Mouse (Mus musculus): ENCODE measurements around the gene Slfn2. TPM values are rescaled to one million over a fixed set of nuclear protein-coding genes. Genes with fewer than 3 reads are reported as not detected.

The Slfn2 gene
- polyA plus RNA-seq, 1 experiment from 2014 or later: 4.5 TPM

- H3K27me3 ChIP-seq (ENCODE audit: control insufficient read depth, insufficient read depth, low read length): no peaks in the 10 kb centered on the region
Observed at GRCm38 (mm10) chr11:83118056-83118455, 53.1 kb downstream of the Slfn2 start.

More at GRCm38 (mm10) chr11:83118056-83118455, 53.1 kb downstream of the Slfn2 start:
- ATAC-seq (ENCODE audit: insufficient number of reproducible peaks, insufficient read depth, low FRiP score, low read depth): no peak
- WGBS: 50% methylated on average over 3 of the region's 3 CpGs
- Histone ChIP-seq H3K9ac (ENCODE audit: low read length) (no peak overlapping the region), H3K4me1 (ENCODE audit: control insufficient read depth in 2 of 2, insufficient read depth in 2 of 2, low read length in 2 of 2) (no peaks in the 10 kb centered on the region), H3K36me3 (ENCODE audit: control insufficient read depth, insufficient read depth, low read length) (no peaks in the 10 kb centered on the region), H3K27ac (replicated peaks in 1 of 2; ENCODE audit: control insufficient read depth in 1 of 2, insufficient read depth in 1 of 2, low read depth in 2 of 2, low read length in 2 of 2) (no peak overlapping the region), H3K4me2 (ENCODE audit: low read length) (no peak overlapping the region), H3K4me3 (ENCODE audit: control insufficient read depth in 1 of 2, insufficient read depth in 1 of 2, low read depth in 1 of 2, low read length in 2 of 2) (no peak overlapping the region), H3K9me3 (ENCODE audit: control insufficient read depth, low read length) (no peaks in the 10 kb centered on the region)

Small RNAs within 50 kb of the gene (microRNA-seq; reads per million reads assigned to microRNA genes)
- not detected for gene Gm27598

Other genes with a start within 250 kb of the Slfn2 start
- gene Rffl, start 193.9 kb upstream of the Slfn2 start, polyA plus RNA-seq (2014; fragmentation: Nextera tagmentation; extraction: Ambion mirVana): 3.7 and 3.8 TPM in 2 replicates
- 15.0 and 15.8 TPM in 2 replicates for gene Rad51d, start 174.5 kb upstream of the Slfn2 start, polyA plus RNA-seq (2014; fragmentation: Nextera tagmentation; extraction: Ambion mirVana)
- gene Fndc8, start 173.0 kb upstream of the Slfn2 start, polyA plus RNA-seq (2014; fragmentation: Nextera tagmentation; extraction: Ambion mirVana): 0.09 and 0.35 TPM in 2 replicates
- gene Nle1, start 156.7 kb upstream of the Slfn2 start, polyA plus RNA-seq (2014; fragmentation: Nextera tagmentation; extraction: Ambion mirVana): 18.8 and 19.0 TPM in 2 replicates
- gene Unc45b, start 154.6 kb upstream of the Slfn2 start, polyA plus RNA-seq (2014; fragmentation: Nextera tagmentation; extraction: Ambion mirVana): 206 and 211 TPM in 2 replicates
- 6.2 and 6.8 TPM in 2 replicates for gene Slfn5, start 113.8 kb upstream of the Slfn2 start, polyA plus RNA-seq (2014; fragmentation: Nextera tagmentation; extraction: Ambion mirVana)
- 12.4 and 13.8 TPM in 2 replicates for gene Slfn9, start 73.3 kb upstream of the Slfn2 start, polyA plus RNA-seq (2014; fragmentation: Nextera tagmentation; extraction: Ambion mirVana)
- 0.58 TPM in 2 replicates for gene Slfn8, start 44.3 kb upstream of the Slfn2 start, polyA plus RNA-seq (2014; fragmentation: Nextera tagmentation; extraction: Ambion mirVana)
- 0.11 and 0.80 TPM in 2 replicates for gene Slfn1, start 51.7 kb downstream of the Slfn2 start, polyA plus RNA-seq (2014; fragmentation: Nextera tagmentation; extraction: Ambion mirVana)
- not detected in 2 replicates for gene Slfn4, start 110.1 kb downstream of the Slfn2 start, polyA plus RNA-seq (2014; fragmentation: Nextera tagmentation; extraction: Ambion mirVana)
- 1.3 and 1.6 TPM in 2 replicates for gene Slfn3, start 126.2 kb downstream of the Slfn2 start, polyA plus RNA-seq (2014; fragmentation: Nextera tagmentation; extraction: Ambion mirVana)
- gene Slfn14, start 221.6 kb downstream of the Slfn2 start, polyA plus RNA-seq (2014; fragmentation: Nextera tagmentation; extraction: Ambion mirVana): 0.15 and 0.32 TPM in 2 replicates
- gene Ap2b1, start 233.9 kb downstream of the Slfn2 start, polyA plus RNA-seq (2014; fragmentation: Nextera tagmentation; extraction: Ambion mirVana): 44.6 and 46.5 TPM in 2 replicates
- 9.0 and 9.2 TPM in 2 replicates for gene Pex12, start 237.5 kb downstream of the Slfn2 start, polyA plus RNA-seq (2014; fragmentation: Nextera tagmentation; extraction: Ambion mirVana)